Mouse (Mus musculus): Measurements from ENCODE around the gene Srd5a2.

Gene Srd5a2

GRCm38 (mm10) chr17:73984508-73984907, 63.2 kb downstream of the Srd5a2 start:
- DNase-seq (ENCODE audit: low spot score) = no peak

- no peak for DNase-seq (ENCODE audit: low spot score)
Measured at GRCm38 (mm10) chr17:73982871-73983270, 64.8 kb downstream of the Srd5a2 start.

- no peak for DNase-seq (ENCODE audit: low spot score)
Measured at GRCm38 (mm10) chr17:73976066-73976465, 71.7 kb downstream of the Srd5a2 start.

GRCm38 (mm10) chr17:73972648-73973047, 75.1 kb downstream of the Srd5a2 start:
- no peak for DNase-seq (ENCODE audit: low spot score)

- DNase-seq (ENCODE audit: low spot score) = no peak
Measured at GRCm38 (mm10) chr17:73971291-73971690, 76.4 kb downstream of the Srd5a2 start.

GRCm38 (mm10) chr17:73970361-73971027, 77.2 kb downstream of the Srd5a2 start:
- no peak for DNase-seq (ENCODE audit: low spot score)

All from ovary, postnatal 14 days (tissue).